Mouse (Mus musculus): ENCODE measurements at regions not wholly inside any gene's neighbourhood (a gene's known extent, or its start where the extent isn't known, plus 50 kb on each side); places are given as distances from the start of the nearest gene placed in this dataset.

- ATAC-seq = no peak
Measured at GRCm38 (mm10) chr15:38609522-38609921, 1184.2 kb downstream of the 4930447A16Rik start.

All from inflammation-experienced regulatory T-cells, adult 6 months (primary cell).